Mouse (Mus musculus) small intestine, adult 2 months (tissue): ENCODE results near the gene AI464131.

ENCODE experiments used
- CTCF ChIP-seq: fragments of 200-500 bp; IDR thresholded peaks from 2 replicates; pipeline ENCODE4 v1.5.1; 2012; ENCODE audit warnings: low read depth, mild to moderate bottlenecking, control low read depth, inconsistent platforms, low read length, moderate library complexity, mixed read lengths; ENCODE audit not compliant: insufficient replicate concordance, insufficient read length; ENCODE audit errors: extremely low read depth
- POLR2A ChIP-seq: fragments of 200-500 bp; IDR thresholded peaks from 2 replicates; pipeline ENCODE4 v1.6.1; 2012; ENCODE audit warnings: low read depth, mild to moderate bottlenecking, control low read depth, inconsistent platforms, low read length, moderate library complexity

- TF ChIP-seq CTCF, result no peak
- TF ChIP-seq POLR2A, result no peak
Observed at GRCm38 (mm10) chr4:41524829-41525228, 22.0 kb upstream of the AI464131 start.
